Mouse (Mus musculus): Measurements from ENCODE around the gene Gpr3. TPM values are rescaled to one million over a fixed set of nuclear protein-coding genes. Genes with fewer than 3 reads are reported as not detected.

Gene Gpr3
- polyA plus RNA-seq, 1 experiment from 2014 or later, result 0.57 TPM

- WGBS, result 77% methylated on average over 8 of the region's 8 CpGs
- no peaks in the 10 kb centered on the region for H3K27me3 ChIP-seq
- no peaks in the 10 kb centered on the region for H3K9me3 ChIP-seq (replicated peaks)
- ATAC-seq, result no peak
- H3K27ac ChIP-seq, result 0 out of 2 replicates have a peak overlapping the region, but pooled peaks have one; percentile 10
- H3K4me1 ChIP-seq, result peaks cover 36% of the 10 kb centered on the region
- H3K9ac ChIP-seq, result no peak overlapping the region
- H3K36me3 ChIP-seq (ENCODE audit: poor library complexity, severe bottlenecking), result no peaks in the 10 kb centered on the region
- H3K4me2 ChIP-seq, result no peak overlapping the region
- no peak overlapping the region for H3K4me3 ChIP-seq
Observed at GRCm38 (mm10) chr4:133160211-133160610, 52.1 kb downstream of the Gpr3 start.

DNA sequence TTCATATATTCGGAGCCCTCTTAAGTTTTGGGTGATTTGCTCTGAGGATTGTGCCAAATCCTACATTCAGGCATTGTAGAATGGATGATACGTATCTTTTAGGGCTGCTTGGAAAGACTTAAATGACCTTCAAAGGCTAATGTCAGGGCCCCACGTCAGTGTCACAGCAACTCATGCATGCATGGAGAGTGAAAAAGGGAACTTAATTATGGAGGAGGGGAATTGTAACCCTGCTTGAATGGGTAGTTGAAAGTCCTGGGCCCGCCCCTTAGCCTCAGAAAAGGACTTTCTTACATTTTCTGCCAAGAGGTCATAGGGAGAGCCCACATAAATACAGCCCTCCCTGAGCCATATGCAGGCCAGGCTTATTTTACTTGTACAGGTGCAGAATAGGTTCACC, 52.7 kb downstream of the Gpr3 start:
- no peak for ATAC-seq

More for the DNA sequence above, 52.7 kb downstream of the Gpr3 start:
- Histone ChIP-seq H3K27me3 (no peaks in the 10 kb centered on the region), H3K27ac (0 out of 2 replicates have a peak overlapping the region, but pooled peaks have one; percentile 10), H3K36me3 (ENCODE audit: poor library complexity, severe bottlenecking) (no peaks in the 10 kb centered on the region), H3K9ac (no peak overlapping the region), H3K4me1 (peaks cover 36% of the 10 kb centered on the region), H3K4me2 (no peak overlapping the region), H3K4me3 (no peak overlapping the region), H3K9me3 (replicated peaks) (no peaks in the 10 kb centered on the region)
- 27% methylated on average over 4 of the region's 4 CpGs for WGBS

Small RNA genes within 50 kb of the gene (microRNA-seq; reads per million reads assigned to microRNA genes)
- not detected for gene Mir7017

Other genes with a start within 250 kb of the Gpr3 start
- gene Fgr, start 238.4 kb downstream of the Gpr3 start, polyA plus RNA-seq (2015; fragmentation: Nextera tagmentation; extraction: Ambion mirVana), result not detected in 2 replicates
- gene Ahdc1, start 201.3 kb downstream of the Gpr3 start, polyA plus RNA-seq (2015; fragmentation: Nextera tagmentation; extraction: Ambion mirVana), result 7.3 and 8.1 TPM in 2 replicates
- gene Wasf2, start 82.0 kb downstream of the Gpr3 start, polyA plus RNA-seq (2015; fragmentation: Nextera tagmentation; extraction: Ambion mirVana), result 36.7 and 42.9 TPM in 2 replicates
- gene Cd164l2, start 405 bp downstream of the Gpr3 start, polyA plus RNA-seq (2015; fragmentation: Nextera tagmentation; extraction: Ambion mirVana), result 0.17 and 0.30 TPM in 2 replicates
- 0.92 and 1.0 TPM in 2 replicates for gene Map3k6, start 28.3 kb upstream of the Gpr3 start, polyA plus RNA-seq (2015; fragmentation: Nextera tagmentation; extraction: Ambion mirVana)
- 0.43 and 0.59 TPM in 2 replicates for gene Sytl1, start 50.6 kb upstream of the Gpr3 start, polyA plus RNA-seq (2015; fragmentation: Nextera tagmentation; extraction: Ambion mirVana)
- gene Tmem222, start 65.3 kb upstream of the Gpr3 start, polyA plus RNA-seq (2015; fragmentation: Nextera tagmentation; extraction: Ambion mirVana), result 85.8 and 94.5 TPM in 2 replicates
- gene Wdtc1, start 140.9 kb upstream of the Gpr3 start, polyA plus RNA-seq (2015; fragmentation: Nextera tagmentation; extraction: Ambion mirVana), result 14.0 and 16.9 TPM in 2 replicates
- gene Slc9a1, start 157.2 kb upstream of the Gpr3 start, polyA plus RNA-seq (2015; fragmentation: Nextera tagmentation; extraction: Ambion mirVana), result 5.6 and 7.3 TPM in 2 replicates

All from forebrain, embryonic 13.5 days (tissue).